Mouse (Mus musculus) liver, embryonic 12.5 days (tissue): Measurements from ENCODE around the gene Tcf15. TPM values are rescaled to one million over a fixed set of nuclear protein-coding genes. Genes with fewer than 3 reads are reported as not detected.

Experiments used
- ATAC-seq: fragments of 200-750 bp; cut with Nextera tagmentation; 2 replicates; pipeline ENCODE4 v1.8.0; 2017; ENCODE audit warnings: moderate number of reproducible peaks, mild to moderate bottlenecking, moderate library complexity
- H3K27ac ChIP-seq: fragments of 300-500 bp; sonication (generic); 2 replicates; pipeline ENCODE4 v1.5.1; 2016; ENCODE audit warnings: mild to moderate bottlenecking
- H3K27me3 ChIP-seq: fragments of 300-500 bp; sonication (generic); replicated peaks from 2 replicates; pipeline ENCODE4 v1.6.1; 2016; ENCODE audit warnings: mild to moderate bottlenecking, moderate library complexity
- H3K36me3 ChIP-seq: fragments of 300-500 bp; sonication (generic); 2 replicates; pipeline ENCODE4 v1.6.1; 2016; ENCODE audit warnings: mild to moderate bottlenecking, moderate library complexity
- H3K4me1 ChIP-seq: fragments of 300-500 bp; sonication (generic); 2 replicates; pipeline ENCODE4 v1.6.1; 2016
- H3K4me2 ChIP-seq: fragments of 300-500 bp; sonication (generic); 2 replicates; pipeline ENCODE4 v1.6.1; 2016; ENCODE audit warnings: mild to moderate bottlenecking, moderate library complexity
- H3K4me3 ChIP-seq: fragments of 300-500 bp; sonication (generic); 2 replicates; pipeline ENCODE4 v1.5.1; 2016; ENCODE audit warnings: mild to moderate bottlenecking, moderate library complexity
- H3K9ac ChIP-seq: fragments of 300-500 bp; sonication (generic); 2 replicates; pipeline ENCODE4 v1.6.1; 2016; ENCODE audit warnings: mild to moderate bottlenecking, moderate library complexity
- H3K9me3 ChIP-seq: fragments of 300-500 bp; sonication (generic); replicated peaks from 2 replicates; pipeline ENCODE4 v1.6.1; 2016; ENCODE audit warnings: mild to moderate bottlenecking, moderate library complexity
- WGBS: fragments of 180-500 bp; shearing (Covaris S2); methylation state at CpG from one replicate; pipeline ENCODE4 v1.1.7; 2016; ENCODE audit not compliant: insufficient replicate concordance; 5-methylcytosine and 5-hydroxymethylcytosine counted together
- polyA plus RNA-seq: library from polyadenylated mRNA; unstranded; fragments of >200 nt; fragmentation: Nextera tagmentation; extraction: Ambion mirVana; gene quantifications from 2 replicates; pipeline ENCODE4 v1.2.1, GENCODE M21; 2016

Tcf15 gene
- polyA plus RNA-seq, 1 experiment from 2014 or later = 0.42 TPM

- no peak overlapping the region for H3K4me3 ChIP-seq
- no peak overlapping the region for H3K9ac ChIP-seq
- H3K36me3 ChIP-seq = no peaks in the 10 kb centered on the region
- H3K27me3 ChIP-seq = peaks cover 61% of the 10 kb centered on the region
- ATAC-seq = no peak
- WGBS = 32% methylated on average over 6 of the region's 6 CpGs
- no peaks in the 10 kb centered on the region for H3K9me3 ChIP-seq
- H3K4me1 ChIP-seq = no peaks in the 10 kb centered on the region
- no peak overlapping the region for H3K4me2 ChIP-seq
- no peak overlapping the region for H3K27ac ChIP-seq
These were observed 7.0 kb downstream of the Tcf15 start for GRCm38 (mm10) chr2:152150373-152150772.

DNA sequence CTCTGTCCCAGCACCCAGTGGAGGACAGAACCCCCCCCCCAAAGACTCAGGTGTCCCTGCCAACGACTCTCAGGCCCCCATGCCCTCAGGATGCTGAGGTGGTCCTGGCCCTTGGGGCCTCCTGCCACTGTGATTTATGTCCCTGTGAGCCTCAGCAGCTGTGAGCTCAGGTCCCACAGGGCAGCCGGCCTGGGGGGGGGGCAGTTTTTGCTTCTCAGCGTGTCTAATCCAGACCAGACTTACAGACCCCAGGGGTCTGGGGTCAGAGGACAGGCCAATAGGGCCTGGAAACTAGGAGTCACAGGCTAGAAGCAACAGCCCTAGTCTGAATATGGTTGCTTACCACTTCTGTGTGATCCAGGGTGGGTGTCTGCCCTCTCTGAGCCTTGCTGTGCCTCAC, 10.0 kb downstream of the Tcf15 start:
- Histone ChIP-seq H3K9ac (no peak overlapping the region), H3K36me3 (no peaks in the 10 kb centered on the region), H3K9me3 (no peaks in the 10 kb centered on the region), H3K4me1 (no peaks in the 10 kb centered on the region; the same call in 1 of the 2 replicates), H3K27me3 (peaks cover 36% of the 10 kb centered on the region), H3K4me2 (no peak overlapping the region), H3K4me3 (no peak overlapping the region), H3K27ac (no peak overlapping the region)
- no peak for ATAC-seq
- WGBS = 46% methylated on average over 3 of the region's 3 CpGs

- no peak for ATAC-seq
These were observed 12.2 kb downstream of the Tcf15 start for GRCm38 (mm10) chr2:152155414-152156208.

DNA sequence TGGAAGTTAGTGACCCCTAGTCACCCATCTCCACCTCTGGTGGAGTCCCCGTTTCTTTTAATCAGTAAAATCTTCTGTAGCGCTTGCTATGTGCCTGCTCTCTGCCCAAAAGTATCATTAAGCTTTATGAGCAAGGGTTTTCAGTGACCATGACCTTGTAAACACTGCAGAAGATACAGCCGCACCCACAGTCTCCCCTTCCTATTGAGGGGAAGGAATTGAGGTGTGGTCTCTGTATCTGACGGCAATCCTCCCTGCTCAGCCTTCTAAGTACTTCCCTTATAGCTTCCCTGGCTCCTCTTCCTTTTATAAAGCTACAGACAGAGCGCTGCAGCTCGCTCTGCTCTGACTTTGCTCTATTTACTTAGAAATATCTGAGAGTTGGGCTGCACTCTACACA, 13.1 kb downstream of the Tcf15 start:
- no peak overlapping the region for H3K4me3 ChIP-seq
- H3K4me2 ChIP-seq = no peak overlapping the region
- H3K4me1 ChIP-seq = no peaks in the 10 kb centered on the region; the same call in 1 of the 2 replicates
- 42% methylated on average over 6 of the region's 6 CpGs for WGBS
- no peaks in the 10 kb centered on the region for H3K36me3 ChIP-seq
- no peak overlapping the region for H3K27ac ChIP-seq
- ATAC-seq = no peak
- H3K9ac ChIP-seq = no peak overlapping the region
- peaks cover 14% of the 10 kb centered on the region; the same call in 1 of the 2 replicates for H3K27me3 ChIP-seq
- H3K9me3 ChIP-seq = no peaks in the 10 kb centered on the region

More at GRCm38 (mm10) chr2:152155414-152156208, 12.2 kb downstream of the Tcf15 start:
- WGBS = 27% methylated on average over 7 of the region's 7 CpGs
- H3K4me2 ChIP-seq = no peak overlapping the region
- no peaks in the 10 kb centered on the region for H3K36me3 ChIP-seq
- H3K27me3 ChIP-seq = peaks cover 21% of the 10 kb centered on the region
- no peaks in the 10 kb centered on the region; the same call in 1 of the 2 replicates for H3K4me1 ChIP-seq
- H3K9me3 ChIP-seq = no peaks in the 10 kb centered on the region
- H3K4me3 ChIP-seq = no peak overlapping the region
- H3K9ac ChIP-seq = no peak overlapping the region
- no peak overlapping the region for H3K27ac ChIP-seq

DNA sequence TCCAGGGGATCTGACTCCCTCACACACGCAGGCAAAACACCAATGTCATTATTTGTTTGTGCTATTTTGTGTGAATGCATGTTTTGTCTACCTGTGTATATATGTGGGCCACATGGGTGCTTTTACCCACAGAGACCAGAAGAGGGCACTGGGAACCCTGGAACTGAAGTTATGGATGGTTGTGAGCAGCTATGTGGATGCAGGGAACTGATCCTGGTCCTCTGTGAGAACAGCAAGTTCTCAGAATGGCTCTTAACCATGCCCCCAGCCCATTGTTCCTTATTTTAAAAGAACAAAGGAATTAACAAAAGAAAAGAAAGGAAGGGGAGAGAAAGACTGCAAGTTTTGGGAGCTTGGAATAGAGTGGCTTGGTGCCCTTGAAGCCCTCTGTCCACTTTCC, 16.1 kb downstream of the Tcf15 start:
- no peaks in the 10 kb centered on the region for H3K36me3 ChIP-seq
- H3K4me1 ChIP-seq = no peaks in the 10 kb centered on the region; the same call in 1 of the 2 replicates
- no peaks in the 10 kb centered on the region for H3K9me3 ChIP-seq
- WGBS = 71% methylated on average over 1 of the region's 1 CpGs
- H3K4me3 ChIP-seq = no peak overlapping the region
- H3K27ac ChIP-seq = no peak overlapping the region
- ATAC-seq = no peak
- no peak overlapping the region for H3K9ac ChIP-seq
- H3K4me2 ChIP-seq = no peak overlapping the region
- H3K27me3 ChIP-seq = peaks cover 7% of the 10 kb centered on the region; the same call in 1 of the 2 replicates

DNA sequence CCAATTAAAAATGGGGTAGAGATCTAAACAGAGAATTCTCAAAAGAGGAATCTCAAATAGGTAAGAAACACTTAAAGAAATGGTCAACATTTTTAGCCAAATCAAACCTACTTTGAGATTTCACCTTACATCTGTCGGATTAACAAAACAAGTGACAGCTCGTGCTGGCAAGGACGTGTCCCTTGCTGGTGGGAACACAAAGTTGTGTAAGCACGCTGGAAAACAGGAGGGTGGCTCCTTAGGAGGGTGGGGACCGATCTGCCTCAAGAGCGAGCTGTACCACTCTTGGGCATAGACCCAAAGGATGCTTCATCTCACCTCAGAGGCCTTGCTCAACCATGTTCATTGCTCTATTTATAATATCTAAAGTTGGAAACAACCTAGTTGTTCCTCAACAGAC, 22.9 kb downstream of the Tcf15 start:
- Histone ChIP-seq H3K9ac (no peak overlapping the region), H3K4me2 (no peak overlapping the region), H3K4me1 (no peaks in the 10 kb centered on the region), H3K36me3 (no peaks in the 10 kb centered on the region), H3K27me3 (peaks cover 8% of the 10 kb centered on the region; the same call in 1 of the 2 replicates), H3K4me3 (no peak overlapping the region), H3K9me3 (no peaks in the 10 kb centered on the region), H3K27ac (no peak overlapping the region)
- WGBS = 61% methylated on average over 6 of the region's 6 CpGs
- ATAC-seq = no peak

- Histone ChIP-seq H3K9ac (no peak overlapping the region), H3K36me3 (no peaks in the 10 kb centered on the region), H3K4me3 (no peak overlapping the region), H3K4me2 (no peak overlapping the region), H3K27me3 (peaks cover 8% of the 10 kb centered on the region; the same call in 1 of the 2 replicates), H3K4me1 (no peaks in the 10 kb centered on the region), H3K27ac (no peak overlapping the region), H3K9me3 (no peaks in the 10 kb centered on the region)
- no peak for ATAC-seq
- WGBS = 57% methylated on average over 8 of the region's 8 CpGs
These were observed 24.5 kb downstream of the Tcf15 start for GRCm38 (mm10) chr2:152167851-152168290.

DNA sequence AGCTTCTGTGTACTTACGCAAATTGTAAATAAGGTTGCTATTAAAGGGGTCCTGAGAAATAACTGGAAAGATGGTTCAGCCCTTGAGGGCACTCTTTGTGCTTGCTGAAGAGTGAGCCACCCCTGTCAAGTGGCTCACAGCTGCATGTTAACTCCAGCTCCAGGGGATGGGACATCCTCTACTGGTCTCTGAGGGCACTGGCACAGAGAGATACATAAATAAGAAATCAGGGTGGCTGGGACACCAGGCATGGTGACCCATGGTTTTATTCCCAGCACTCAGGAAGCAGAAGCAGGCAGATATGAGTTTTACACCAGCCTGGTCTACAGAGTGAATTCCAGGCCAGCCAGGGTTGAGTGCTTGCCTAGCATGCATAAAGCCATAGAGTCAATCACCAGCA, 26.0 kb downstream of the Tcf15 start:
- H3K27me3 ChIP-seq = peaks cover 8% of the 10 kb centered on the region; the same call in 1 of the 2 replicates
- H3K4me1 ChIP-seq = no peaks in the 10 kb centered on the region
- WGBS = 82% methylated on average over 1 of the region's 1 CpGs
- H3K4me2 ChIP-seq = no peak overlapping the region
- ATAC-seq = no peak
- no peak overlapping the region for H3K27ac ChIP-seq
- H3K9me3 ChIP-seq = no peaks in the 10 kb centered on the region
- no peaks in the 10 kb centered on the region for H3K36me3 ChIP-seq
- no peak overlapping the region for H3K4me3 ChIP-seq
- H3K9ac ChIP-seq = no peak overlapping the region

GRCm38 (mm10) chr2:152174861-152175260, 31.5 kb downstream of the Tcf15 start:
- Histone ChIP-seq H3K4me3 (no peak overlapping the region), H3K36me3 (no peaks in the 10 kb centered on the region), H3K4me1 (no peaks in the 10 kb centered on the region), H3K27ac (no peak overlapping the region), H3K9me3 (no peaks in the 10 kb centered on the region), H3K9ac (no peak overlapping the region), H3K4me2 (no peak overlapping the region), H3K27me3 (peaks cover 37% of the 10 kb centered on the region)
- ATAC-seq = no peak
- 76% methylated on average over 3 of the region's 3 CpGs for WGBS

DNA sequence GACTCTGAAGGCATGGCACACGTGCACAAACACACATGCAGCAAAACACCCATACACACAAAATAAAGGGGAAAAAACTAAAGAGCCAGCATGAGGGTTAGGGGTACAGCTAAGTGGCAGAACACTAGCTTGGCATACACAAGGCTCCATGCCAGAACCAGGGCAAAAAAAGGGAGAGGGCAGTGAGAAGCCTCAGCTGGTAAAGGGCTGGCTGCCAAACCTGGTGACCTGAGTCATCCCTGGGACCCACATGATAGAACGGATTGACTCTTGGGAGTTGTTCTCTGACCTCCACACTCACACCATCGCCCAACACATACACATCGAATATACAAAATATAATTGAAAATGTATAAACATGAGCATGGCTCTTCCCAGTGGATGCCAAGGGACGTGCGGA, 33.3 kb downstream of the Tcf15 start:
- Histone ChIP-seq H3K4me1 (no peaks in the 10 kb centered on the region), H3K9ac (no peak overlapping the region), H3K4me2 (no peak overlapping the region), H3K9me3 (no peaks in the 10 kb centered on the region), H3K27me3 (peaks cover 32% of the 10 kb centered on the region), H3K36me3 (no peaks in the 10 kb centered on the region), H3K27ac (no peak overlapping the region), H3K4me3 (no peak overlapping the region)
- 70% methylated on average over 6 of the region's 6 CpGs for WGBS
- ATAC-seq = no peak

- Histone ChIP-seq H3K36me3 (no peaks in the 10 kb centered on the region), H3K4me1 (no peaks in the 10 kb centered on the region), H3K4me3 (no peak overlapping the region), H3K27ac (no peak overlapping the region), H3K9me3 (no peaks in the 10 kb centered on the region), H3K9ac (no peak overlapping the region), H3K27me3 (peaks cover 32% of the 10 kb centered on the region), H3K4me2 (peak overlapping the region; percentile 37)
- no peak for ATAC-seq
- 17% methylated on average over 24 of the region's 24 CpGs for WGBS
These were observed 33.9 kb downstream of the Tcf15 start for GRCm38 (mm10) chr2:152177162-152177805.

DNA sequence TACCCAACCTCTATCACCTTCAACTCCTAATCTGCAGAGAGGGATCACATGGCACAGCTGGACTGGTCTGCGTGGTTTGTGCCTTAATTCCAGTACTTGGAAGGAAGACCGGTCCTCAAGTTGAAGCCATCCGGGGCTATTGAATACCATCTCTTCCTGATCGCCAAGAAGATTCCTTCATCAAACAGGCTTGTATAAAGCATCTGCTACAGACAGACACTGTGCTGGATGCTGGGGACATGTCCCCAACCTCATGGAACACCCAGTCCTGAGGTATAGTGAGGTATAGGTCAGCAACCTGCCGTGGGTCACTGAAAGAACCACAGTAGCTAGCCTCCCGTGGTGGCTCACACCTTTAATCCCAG, 34.4 kb downstream of the Tcf15 start:
- no peak overlapping the region for H3K4me2 ChIP-seq
- no peak for ATAC-seq
- H3K36me3 ChIP-seq = no peaks in the 10 kb centered on the region
- H3K27ac ChIP-seq = no peak overlapping the region
- no peak overlapping the region for H3K4me3 ChIP-seq
- peaks cover 32% of the 10 kb centered on the region for H3K27me3 ChIP-seq
- H3K9ac ChIP-seq = no peak overlapping the region
- no peaks in the 10 kb centered on the region for H3K4me1 ChIP-seq
- no peaks in the 10 kb centered on the region for H3K9me3 ChIP-seq
- WGBS = 69% methylated on average over 6 of the region's 6 CpGs
